Mouse (Mus musculus) heart, embryonic 12.5 days (tissue): ENCODE results near the gene Caln1. TPM values are rescaled to one million over a fixed set of nuclear protein-coding genes. Genes with fewer than 3 reads are reported as not detected.

Source experiments
- ATAC-seq: fragments of 200-750 bp; cut with Nextera tagmentation; 2 replicates; pipeline ENCODE4 v1.8.0; 2017; ENCODE audit warnings: moderate TSS enrichment, moderate library complexity; ENCODE audit not compliant: insufficient number of reproducible peaks, low FRiP score
- H3K27ac ChIP-seq: fragments of 300-500 bp; sonication (generic); 2 replicates; pipeline ENCODE4 v1.5.1; 2016; ENCODE audit warnings: mild to moderate bottlenecking, moderate library complexity; ENCODE audit not compliant: poor library complexity, severe bottlenecking
- H3K27me3 ChIP-seq: fragments of 300-500 bp; sonication (generic); replicated peaks from 2 replicates; pipeline ENCODE4 v1.6.1; 2016; ENCODE audit warnings: mild to moderate bottlenecking, moderate library complexity
- H3K36me3 ChIP-seq: fragments of 300-500 bp; sonication (generic); 2 replicates; pipeline ENCODE4 v1.6.1; 2016; ENCODE audit warnings: mild to moderate bottlenecking, moderate library complexity
- H3K4me1 ChIP-seq: fragments of 300-500 bp; sonication (generic); replicated peaks from 2 replicates; pipeline ENCODE4 v1.6.1; 2016; ENCODE audit warnings: mild to moderate bottlenecking
- H3K4me2 ChIP-seq: fragments of 300-500 bp; sonication (generic); 2 replicates; pipeline ENCODE4 v1.6.1; 2016; ENCODE audit warnings: mild to moderate bottlenecking, moderate library complexity
- H3K4me3 ChIP-seq: fragments of 300-500 bp; sonication (generic); 2 replicates; pipeline ENCODE4 v1.5.1; 2016; ENCODE audit warnings: mild to moderate bottlenecking
- H3K9ac ChIP-seq: fragments of 300-500 bp; sonication (generic); 2 replicates; pipeline ENCODE4 v1.6.1; 2016; ENCODE audit warnings: mild to moderate bottlenecking, moderate library complexity
- H3K9me3 ChIP-seq: fragments of 300-500 bp; sonication (generic); replicated peaks from 2 replicates; pipeline ENCODE4 v1.6.1; 2016; ENCODE audit warnings: mild to moderate bottlenecking, moderate library complexity
- WGBS: fragments of 180-500 bp; shearing (Covaris S2); methylation state at CpG from one replicate; pipeline ENCODE4 v1.1.7; 2016; 5-methylcytosine and 5-hydroxymethylcytosine counted together
- polyA plus RNA-seq: library from polyadenylated mRNA; unstranded; fragments of >200 nt; fragmentation: Nextera tagmentation; extraction: Ambion mirVana; gene quantifications from 2 replicates; pipeline ENCODE4 v1.2.1, GENCODE M21; 2016

The Caln1 gene
- 0.03 TPM in 1 of 2 replicates, not detected in the other for polyA plus RNA-seq

DNA sequence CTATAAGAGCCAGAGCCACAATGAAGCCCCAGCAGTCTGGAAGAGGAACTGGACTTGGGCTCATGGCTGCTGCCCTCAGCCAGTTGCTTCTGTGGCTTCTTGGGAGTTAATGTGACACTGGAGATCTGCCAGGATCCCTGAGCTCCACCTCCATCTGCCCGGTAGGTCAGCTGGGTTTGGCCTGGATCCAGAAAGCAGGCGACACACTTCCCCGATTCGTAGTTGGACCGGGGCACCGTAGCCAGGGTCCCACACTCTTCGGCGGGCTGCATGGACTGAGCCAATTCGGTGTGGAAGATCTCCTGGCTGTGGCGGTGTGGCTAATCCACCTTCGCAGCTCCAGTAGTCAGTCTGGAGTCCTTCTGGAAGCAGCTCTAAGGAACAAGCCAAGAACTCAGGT lies at the start of gene Caln1:
TSS of gene Caln1 (plus strand) at position 219 of the 400 bp plus-strand sequence.
- Histone ChIP-seq H3K4me1 (no peaks in the 10 kb centered on the region), H3K4me3 (no peak within 1 kb of the TSS), H3K27ac (no peak within 1 kb of the TSS), H3K36me3 (no peaks in the 10 kb centered on the region), H3K9me3 (no peaks in the 10 kb centered on the region), H3K27me3 (no peaks in the 10 kb centered on the region), H3K4me2 (no peak within 1 kb of the TSS), H3K9ac (no peak within 1 kb of the TSS)
- no peak for ATAC-seq
- 63% methylated on average over 11 of the region's 11 CpGs for WGBS

DNA sequence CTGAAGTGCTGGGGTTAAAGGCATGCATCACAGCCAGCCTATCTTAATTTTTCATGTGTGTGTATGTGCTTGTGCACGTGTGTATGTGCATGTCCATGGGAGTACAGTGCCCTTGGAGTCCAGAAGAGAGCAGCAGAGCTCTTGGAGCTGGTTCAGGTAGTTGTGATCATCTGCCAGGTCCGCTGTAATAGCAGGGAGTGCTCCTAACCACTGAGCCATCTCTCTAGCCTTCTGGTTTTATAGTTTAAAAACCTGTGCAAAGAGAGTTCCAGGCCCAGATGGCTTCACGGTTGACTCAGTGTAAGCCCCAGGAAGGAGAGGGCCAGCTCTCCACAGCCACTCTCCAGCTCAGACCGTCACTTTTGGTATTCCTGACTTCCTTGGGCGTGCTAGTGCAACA lies 49.5 kb upstream of the Caln1 start:
- no peaks in the 10 kb centered on the region for H3K27me3 ChIP-seq
- H3K9ac ChIP-seq = no peak overlapping the region
- no peak overlapping the region for H3K27ac ChIP-seq
- no peak overlapping the region for H3K4me2 ChIP-seq
- H3K9me3 ChIP-seq = peaks cover 3% of the 10 kb centered on the region
- no peaks in the 10 kb centered on the region for H3K4me1 ChIP-seq
- WGBS = 86% methylated on average over 5 of the region's 5 CpGs
- no peak for ATAC-seq
- peaks cover 23% of the 10 kb centered on the region for H3K36me3 ChIP-seq
- H3K4me3 ChIP-seq = no peak overlapping the region

DNA sequence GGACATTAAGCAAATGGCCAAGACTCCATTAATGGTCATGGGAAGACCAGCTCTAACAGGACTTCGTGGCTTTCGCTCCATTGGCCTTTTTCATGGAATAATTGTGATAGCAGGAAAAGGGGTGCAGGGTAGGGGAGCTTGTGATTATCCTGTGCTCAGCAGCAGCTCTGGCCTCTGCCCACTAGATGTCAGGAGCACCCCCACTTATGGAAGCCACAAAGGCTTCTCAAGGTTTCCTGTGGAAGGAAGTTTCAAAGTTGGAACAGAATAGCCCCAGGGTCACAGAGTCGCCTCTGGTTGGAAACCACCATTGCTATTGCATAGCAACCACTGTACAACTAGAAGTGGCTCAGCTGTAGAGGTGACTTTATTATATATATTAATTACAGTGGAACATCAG lies 48.8 kb upstream of the Caln1 start:
- ATAC-seq = peak; percentile 59; the same call in 1 of the 2 replicates

DNA sequence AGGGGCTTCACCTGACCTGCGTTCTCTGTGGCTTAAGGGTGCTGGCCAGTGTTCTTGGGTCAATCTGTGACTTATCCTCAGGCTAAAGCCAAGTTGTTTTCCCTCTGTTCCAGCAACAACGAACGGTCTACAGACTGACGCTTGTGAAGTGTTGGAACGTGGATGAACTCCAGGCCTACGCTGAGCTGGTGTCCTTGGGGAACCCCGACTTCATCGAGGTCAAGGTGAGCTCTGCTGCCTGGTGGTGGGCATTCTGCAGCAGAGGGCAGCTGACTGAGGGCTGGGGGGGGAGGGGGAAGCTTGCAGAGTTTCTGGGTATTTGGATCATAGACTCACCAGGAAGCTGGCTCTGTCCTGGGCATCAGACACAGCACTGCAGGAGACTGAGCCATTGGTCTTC lies 43.8 kb upstream of the Caln1 start:
- H3K9me3 ChIP-seq = peaks cover 3% of the 10 kb centered on the region

More for the DNA sequence above, 48.8 kb upstream of the Caln1 start:
- H3K4me1 ChIP-seq = no peaks in the 10 kb centered on the region
- H3K27ac ChIP-seq = no peak overlapping the region
- peaks cover 30% of the 10 kb centered on the region for H3K36me3 ChIP-seq
- H3K27me3 ChIP-seq = no peaks in the 10 kb centered on the region
- H3K9me3 ChIP-seq = peaks cover 3% of the 10 kb centered on the region
- H3K4me3 ChIP-seq = no peak overlapping the region
- no peak overlapping the region for H3K9ac ChIP-seq
- H3K4me2 ChIP-seq = no peak overlapping the region
- 77% methylated on average over 3 of the region's 3 CpGs for WGBS

DNA sequence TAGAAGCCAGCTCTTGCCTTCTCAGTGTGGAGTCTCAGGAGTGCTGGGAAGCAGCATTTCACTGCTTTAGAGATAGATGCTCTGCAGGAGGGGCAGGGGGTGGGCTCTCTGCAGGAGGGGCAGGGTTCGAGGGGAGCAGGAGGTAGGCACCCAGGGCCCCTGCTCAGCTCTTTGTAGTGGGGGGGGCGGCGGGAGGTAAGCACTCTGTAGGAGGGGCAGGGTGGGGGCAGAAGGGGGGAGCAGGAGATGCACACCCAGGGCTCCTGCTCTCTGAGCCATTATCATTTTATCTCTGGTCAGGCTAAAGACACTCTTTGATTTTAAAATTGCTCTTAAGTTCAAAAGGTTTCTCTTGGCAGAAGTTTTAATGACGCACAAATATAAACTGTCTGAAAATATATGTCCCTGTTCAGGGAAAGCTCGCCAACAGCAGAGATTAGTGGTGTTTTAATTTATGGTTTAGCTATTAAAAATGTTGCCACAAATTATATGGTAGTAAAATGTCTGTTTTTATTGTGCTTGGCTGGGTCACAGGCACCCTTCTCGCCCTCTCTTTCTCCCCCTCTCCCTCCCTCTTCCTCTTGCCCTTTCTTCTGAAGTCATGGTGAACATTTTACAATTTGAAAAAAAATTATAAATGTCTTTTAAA lies 41.5 kb upstream of the Caln1 start:
- Histone ChIP-seq H3K9ac (no peak overlapping the region), H3K36me3 (peaks cover 38% of the 10 kb centered on the region), H3K4me2 (no peak overlapping the region), H3K27ac (no peak overlapping the region), H3K4me3 (no peak overlapping the region), H3K9me3 (peaks cover 3% of the 10 kb centered on the region), H3K27me3 (no peaks in the 10 kb centered on the region), H3K4me1 (no peaks in the 10 kb centered on the region)
- 76% methylated on average over 6 of the region's 6 CpGs for WGBS
- ATAC-seq = no peak

More for the DNA sequence above, 43.8 kb upstream of the Caln1 start:
- Histone ChIP-seq H3K27me3 (no peaks in the 10 kb centered on the region), H3K27ac (no peak overlapping the region), H3K4me3 (no peak overlapping the region), H3K4me1 (no peaks in the 10 kb centered on the region), H3K36me3 (peaks cover 38% of the 10 kb centered on the region), H3K4me2 (no peak overlapping the region), H3K9ac (no peak overlapping the region)
- 91% methylated on average over 8 of the region's 8 CpGs for WGBS
- no peak for ATAC-seq

DNA sequence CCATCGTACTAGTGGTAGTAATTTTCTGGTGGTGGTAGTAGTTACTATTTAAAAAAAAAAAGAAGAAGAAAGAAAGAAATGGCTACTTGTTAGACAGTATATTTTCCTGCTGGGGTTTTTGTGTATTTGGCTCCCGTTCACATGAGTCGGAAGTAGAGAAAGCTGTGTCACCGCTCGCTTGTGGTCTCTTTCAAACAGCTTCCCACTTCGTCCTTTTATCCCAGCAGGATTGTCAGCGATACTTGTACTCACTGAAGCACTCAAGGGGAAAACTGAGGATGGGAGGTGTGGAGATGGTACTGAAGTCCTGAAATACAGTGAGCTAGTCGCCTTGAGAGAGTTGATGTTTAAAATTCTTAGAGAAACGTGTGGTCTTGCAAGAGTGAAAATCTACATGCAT lies 40.9 kb upstream of the Caln1 start:
- ATAC-seq = no peak
- peaks cover 3% of the 10 kb centered on the region for H3K9me3 ChIP-seq
- no peak overlapping the region for H3K4me2 ChIP-seq
- 86% methylated on average over 9 of the region's 9 CpGs for WGBS
- no peak overlapping the region for H3K27ac ChIP-seq
- H3K4me3 ChIP-seq = no peak overlapping the region
- no peak overlapping the region for H3K9ac ChIP-seq
- H3K36me3 ChIP-seq = peaks cover 38% of the 10 kb centered on the region
- H3K4me1 ChIP-seq = no peaks in the 10 kb centered on the region
- H3K27me3 ChIP-seq = no peaks in the 10 kb centered on the region

DNA sequence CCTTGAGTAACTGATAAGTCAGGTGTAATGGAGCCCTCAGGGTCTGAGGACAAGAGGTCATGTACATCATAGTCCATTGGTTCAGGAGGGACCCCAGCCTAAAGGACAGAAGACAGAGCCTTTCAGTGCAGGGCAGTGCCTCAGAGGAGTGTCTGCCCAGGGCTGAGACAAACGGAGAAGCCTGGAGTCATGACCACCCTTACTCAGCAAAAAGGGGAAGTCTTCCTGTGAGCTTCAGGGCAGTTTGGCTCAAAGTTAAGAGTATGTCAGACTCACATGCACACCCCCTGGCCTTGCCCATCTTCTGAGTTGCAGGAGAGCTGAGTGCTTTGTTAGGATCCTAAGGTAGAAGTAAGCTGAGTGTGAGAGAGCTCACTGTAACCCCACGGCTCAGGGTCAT lies 39.4 kb upstream of the Caln1 start:
- H3K27ac ChIP-seq = no peak overlapping the region
- no peak overlapping the region for H3K4me3 ChIP-seq
- no peaks in the 10 kb centered on the region for H3K27me3 ChIP-seq
- no peaks in the 10 kb centered on the region for H3K4me1 ChIP-seq
- H3K36me3 ChIP-seq = peaks cover 30% of the 10 kb centered on the region
- H3K9me3 ChIP-seq = no peaks in the 10 kb centered on the region; the same call in 1 of the 2 replicates
- no peak overlapping the region for H3K4me2 ChIP-seq
- no peak overlapping the region for H3K9ac ChIP-seq
- no peak for ATAC-seq
- 65% methylated on average over 2 of the region's 2 CpGs for WGBS

DNA sequence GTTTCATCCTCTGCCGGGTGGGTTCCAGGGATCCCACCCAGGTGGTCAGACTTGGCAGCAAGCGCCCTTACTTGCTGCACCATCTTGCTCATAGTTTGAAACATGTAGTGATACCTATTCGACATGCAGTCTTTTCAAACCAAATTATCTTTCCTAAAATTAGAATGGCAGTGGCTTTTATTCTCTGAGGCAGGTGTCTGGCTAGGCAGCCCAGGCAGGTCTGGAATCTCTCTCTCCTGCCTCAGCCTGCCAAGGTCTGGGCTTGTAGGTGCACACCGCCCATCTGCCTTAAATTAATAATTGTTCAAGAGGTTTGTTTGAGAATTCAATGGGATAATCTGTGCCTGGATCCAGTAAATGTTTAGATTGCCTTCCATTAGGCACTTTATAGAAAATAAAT lies 38.5 kb upstream of the Caln1 start:
- WGBS = 79% methylated on average over 4 of the region's 4 CpGs
- peaks cover 30% of the 10 kb centered on the region for H3K36me3 ChIP-seq

DNA sequence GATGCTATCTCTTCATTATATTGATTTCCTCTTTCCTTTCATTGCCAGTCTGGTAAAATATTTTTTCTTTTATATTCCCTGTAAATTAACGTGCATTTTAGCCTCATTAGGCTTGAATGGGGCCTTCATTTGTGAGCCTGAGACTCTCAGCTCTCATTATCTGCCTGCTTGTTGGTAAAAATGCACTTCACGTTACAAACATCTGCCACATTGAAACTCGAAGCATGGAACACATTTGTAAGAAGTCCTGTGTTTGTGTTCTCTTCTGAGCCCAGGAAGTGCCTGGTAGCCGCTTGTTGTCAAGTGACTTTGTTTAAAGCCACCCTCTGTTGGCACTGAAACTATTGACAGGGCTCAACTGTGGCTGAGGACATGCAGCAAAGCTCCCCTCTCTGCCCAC lies 38.0 kb upstream of the Caln1 start:
- no peaks in the 10 kb centered on the region for H3K4me1 ChIP-seq
- H3K36me3 ChIP-seq = peaks cover 32% of the 10 kb centered on the region
- no peak overlapping the region for H3K9ac ChIP-seq
- H3K4me2 ChIP-seq = no peak overlapping the region
- no peak overlapping the region for H3K27ac ChIP-seq
- ATAC-seq = no peak
- 80% methylated on average over 4 of the region's 4 CpGs for WGBS
- H3K4me3 ChIP-seq = no peak overlapping the region
- H3K27me3 ChIP-seq = no peaks in the 10 kb centered on the region
- 0 out of 2 replicates have a peak, but pooled peaks cover 5% of the 10 kb centered on the region for H3K9me3 ChIP-seq

More for the DNA sequence above, 38.5 kb upstream of the Caln1 start:
- ATAC-seq = no peak
- Histone ChIP-seq H3K4me3 (no peak overlapping the region), H3K27me3 (no peaks in the 10 kb centered on the region), H3K4me1 (no peaks in the 10 kb centered on the region), H3K9me3 (0 out of 2 replicates have a peak, but pooled peaks cover 5% of the 10 kb centered on the region), H3K9ac (no peak overlapping the region), H3K4me2 (no peak overlapping the region), H3K27ac (no peak overlapping the region)

DNA sequence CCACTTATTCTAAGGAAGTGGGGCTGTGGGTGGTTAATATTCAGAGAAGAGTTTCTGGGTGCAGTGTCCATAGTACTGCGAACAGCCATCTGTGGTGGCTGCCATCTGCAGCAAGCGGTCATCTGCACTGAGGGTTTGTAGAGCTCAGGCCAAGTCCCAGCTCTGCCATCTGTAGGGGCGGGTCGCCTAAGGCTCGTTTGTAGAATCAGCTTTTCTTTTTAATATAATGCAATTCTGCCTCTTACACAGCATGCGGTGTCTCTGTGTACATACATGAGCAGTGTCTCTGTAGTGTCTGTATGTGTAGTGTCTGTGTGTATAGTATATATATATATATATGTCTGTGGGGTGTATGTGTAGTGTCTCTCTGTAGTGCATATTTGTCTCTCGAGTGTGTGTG lies 35.7 kb upstream of the Caln1 start:
- Histone ChIP-seq H3K4me1 (no peaks in the 10 kb centered on the region), H3K4me2 (no peak overlapping the region), H3K9ac (no peak overlapping the region), H3K36me3 (peaks cover 40% of the 10 kb centered on the region), H3K27ac (no peak overlapping the region), H3K9me3 (0 out of 2 replicates have a peak, but pooled peaks cover 5% of the 10 kb centered on the region), H3K27me3 (no peaks in the 10 kb centered on the region), H3K4me3 (no peak overlapping the region)
- 92% methylated on average over 7 of the region's 7 CpGs for WGBS
- no peak for ATAC-seq

DNA sequence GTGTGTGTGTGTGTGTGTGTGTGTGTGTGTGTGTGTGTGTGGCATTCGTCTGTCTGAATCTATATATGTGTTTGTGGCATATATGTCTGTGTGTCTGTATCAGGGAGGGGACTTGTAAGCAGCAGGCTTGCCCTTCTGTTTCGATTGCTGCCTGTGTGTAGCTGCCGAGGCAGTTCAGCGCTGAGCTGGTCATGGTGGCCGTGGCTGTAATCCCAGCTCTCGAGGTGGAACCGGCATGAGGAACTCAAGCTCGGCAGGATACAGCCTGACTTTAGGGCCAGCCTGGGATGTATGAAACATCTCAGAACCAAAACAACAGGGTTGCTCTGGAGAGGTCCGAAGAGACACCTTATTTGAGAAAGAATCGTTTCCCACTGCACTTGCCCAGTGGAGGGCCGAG lies 35.3 kb upstream of the Caln1 start:
- Histone ChIP-seq H3K9ac (no peak overlapping the region), H3K4me3 (no peak overlapping the region), H3K27ac (no peak overlapping the region), H3K27me3 (no peaks in the 10 kb centered on the region), H3K36me3 (peaks cover 36% of the 10 kb centered on the region), H3K9me3 (0 out of 2 replicates have a peak, but pooled peaks cover 5% of the 10 kb centered on the region), H3K4me2 (no peak overlapping the region), H3K4me1 (no peaks in the 10 kb centered on the region)
- WGBS = 89% methylated on average over 11 of the region's 11 CpGs
- no peak for ATAC-seq

DNA sequence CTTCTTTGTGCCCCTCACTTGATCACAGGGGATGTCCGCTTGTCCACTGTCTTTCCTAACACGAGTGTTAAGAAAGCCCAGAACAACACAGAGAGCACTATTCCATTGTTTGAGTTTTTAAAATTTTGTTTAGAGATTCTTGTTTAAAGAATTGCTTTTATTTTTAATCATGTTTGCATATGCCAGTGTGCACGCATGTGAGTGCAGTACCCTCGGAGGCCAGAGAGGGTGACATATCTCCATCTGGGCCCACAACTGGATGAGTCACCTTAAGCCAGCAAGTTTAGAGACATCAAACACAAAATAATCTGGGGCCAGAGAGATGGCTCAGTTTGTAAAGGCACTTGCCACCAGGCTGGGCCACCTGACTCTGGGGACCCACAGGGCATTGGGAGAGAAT lies 33.8 kb upstream of the Caln1 start:
- Histone ChIP-seq H3K27ac (no peak overlapping the region), H3K9ac (no peak overlapping the region), H3K4me3 (no peak overlapping the region), H3K36me3 (peaks cover 38% of the 10 kb centered on the region), H3K4me1 (no peaks in the 10 kb centered on the region), H3K4me2 (no peak overlapping the region), H3K9me3 (0 out of 2 replicates have a peak, but pooled peaks cover 5% of the 10 kb centered on the region), H3K27me3 (no peaks in the 10 kb centered on the region)
- WGBS = 90% methylated on average over 4 of the region's 4 CpGs
- no peak for ATAC-seq
